Mouse (Mus musculus) testis, adult 2 months (tissue): ENCODE data around the gene Angptl7. TPM values are rescaled to one million over a fixed set of nuclear protein-coding genes. Genes with fewer than 3 reads are reported as not detected.
A peak's percentile ranks its signal among the peaks of the same experiment; 100 is the strongest.

Source experiments
- H3K27ac ChIP-seq: fragments of 200-500 bp; 2 replicates; pipeline ENCODE4 v1.5.1; 2012; ENCODE audit warnings: low read depth, low read length; ENCODE audit not compliant: control insufficient read depth, insufficient read depth
- H3K27me3 ChIP-seq: fragments of 200-500 bp; 2 replicates; pipeline ENCODE4 v1.6.1; 2012; ENCODE audit warnings: mild to moderate bottlenecking, low read length, moderate library complexity; ENCODE audit not compliant: control insufficient read depth, insufficient read depth
- H3K36me3 ChIP-seq: fragments of 200-500 bp; 2 replicates; pipeline ENCODE4 v1.6.1; 2012; ENCODE audit warnings: mild to moderate bottlenecking, low read length; ENCODE audit not compliant: control insufficient read depth, insufficient read depth
- H3K4me1 ChIP-seq: fragments of 200-500 bp; 2 replicates; pipeline ENCODE4 v1.6.1; 2012; ENCODE audit warnings: low read length; ENCODE audit not compliant: control insufficient read depth, insufficient read depth
- H3K4me3 ChIP-seq: fragments of 200-500 bp; 2 replicates; pipeline ENCODE4 v1.5.1; 2012; ENCODE audit warnings: low read depth, mild to moderate bottlenecking, low read length, moderate library complexity, mixed read lengths; ENCODE audit not compliant: control insufficient read depth
- CTCF ChIP-seq: fragments of 200-500 bp; IDR thresholded peaks from 2 replicates; pipeline ENCODE4 v1.5.1; 2012; ENCODE audit warnings: low read depth, mild to moderate bottlenecking, inconsistent platforms, low read length, moderate library complexity; ENCODE audit not compliant: control insufficient read depth, insufficient read depth, insufficient replicate concordance
- POLR2A ChIP-seq: fragments of 200-500 bp; IDR thresholded peaks from 2 replicates; pipeline ENCODE4 v1.6.1; 2012; ENCODE audit warnings: low read depth, mild to moderate bottlenecking, inconsistent platforms, low read length, moderate library complexity; ENCODE audit not compliant: control insufficient read depth
- polyA plus RNA-seq: library from polyadenylated mRNA; depleted of rRNA; stranded (reverse); fragments of >200 nt; gene quantifications from 2 replicates; pipeline ENCODE4 v1.2.3, GENCODE M21; 2012

Gene Angptl7
- polyA plus RNA-seq, 1 experiment = 11.0 TPM

GRCm38 (mm10) chr4:148530351-148530750 lies 30.1 kb upstream of the Angptl7 start:
- H3K36me3 ChIP-seq = peaks cover 4% of the 10 kb centered on the region
- H3K27ac ChIP-seq = no peak overlapping the region
- H3K4me1 ChIP-seq = no peaks in the 10 kb centered on the region
- no peak overlapping the region for H3K4me3 ChIP-seq
- no peaks in the 10 kb centered on the region for H3K27me3 ChIP-seq
- TF ChIP-seq POLR2A (no peak), CTCF (no peak)

- H3K4me3 ChIP-seq = no peak overlapping the region
- no peaks in the 10 kb centered on the region for H3K4me1 ChIP-seq
- no peak for TF ChIP-seq POLR2A
- no peak overlapping the region for H3K27ac ChIP-seq
- peaks cover 4% of the 10 kb centered on the region for H3K36me3 ChIP-seq
- H3K27me3 ChIP-seq = no peaks in the 10 kb centered on the region
These were observed 27.1 kb upstream of the Angptl7 start for GRCm38 (mm10) chr4:148527158-148527910.

DNA sequence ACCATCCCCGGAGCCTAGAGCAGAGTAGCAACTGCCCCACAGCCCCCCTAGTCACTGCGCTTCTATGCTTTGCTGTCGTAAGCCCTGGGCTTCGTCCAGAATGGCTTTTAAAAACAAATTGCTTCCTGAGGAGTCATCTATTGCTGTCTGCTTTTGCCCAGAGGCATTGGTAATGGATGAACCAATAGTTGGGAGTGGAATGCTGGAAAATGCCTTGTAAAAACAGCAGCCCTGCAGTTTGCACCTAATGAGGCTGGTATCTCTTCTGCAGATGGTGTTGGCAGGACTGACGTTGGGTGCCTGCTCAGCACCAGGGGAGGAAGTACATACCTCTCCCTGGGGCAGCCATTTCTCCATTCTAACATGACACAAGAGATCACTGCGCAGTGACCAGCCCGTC lies 23.3 kb upstream of the Angptl7 start:
- Histone ChIP-seq H3K36me3 (peaks cover 4% of the 10 kb centered on the region), H3K27me3 (no peaks in the 10 kb centered on the region)

GRCm38 (mm10) chr4:148518235-148518795 lies 18.1 kb upstream of the Angptl7 start:
- H3K4me3 ChIP-seq = no peak overlapping the region
- H3K27me3 ChIP-seq = no peaks in the 10 kb centered on the region
- peak overlapping the region; percentile 2; the same call in 1 of the 2 replicates for H3K27ac ChIP-seq
- TF ChIP-seq CTCF (no peak), POLR2A (no peak)
- 0 out of 2 replicates have a peak, but pooled peaks cover 2% of the 10 kb centered on the region for H3K4me1 ChIP-seq
- peaks cover 3% of the 10 kb centered on the region for H3K36me3 ChIP-seq

More for the DNA sequence above, 23.3 kb upstream of the Angptl7 start:
- H3K4me1 ChIP-seq = no peaks in the 10 kb centered on the region
- no peak overlapping the region for H3K4me3 ChIP-seq
- no peak for TF ChIP-seq CTCF
- TF ChIP-seq POLR2A = no peak
- no peak overlapping the region for H3K27ac ChIP-seq

- no peak for TF ChIP-seq CTCF
- no peak for TF ChIP-seq POLR2A
- Histone ChIP-seq H3K4me1 (0 out of 2 replicates have a peak, but pooled peaks cover 2% of the 10 kb centered on the region), H3K27ac (no peak overlapping the region), H3K27me3 (no peaks in the 10 kb centered on the region), H3K36me3 (peaks cover 4% of the 10 kb centered on the region), H3K4me3 (no peak overlapping the region)
These were observed 17.5 kb upstream of the Angptl7 start for GRCm38 (mm10) chr4:148517809-148518208.

DNA sequence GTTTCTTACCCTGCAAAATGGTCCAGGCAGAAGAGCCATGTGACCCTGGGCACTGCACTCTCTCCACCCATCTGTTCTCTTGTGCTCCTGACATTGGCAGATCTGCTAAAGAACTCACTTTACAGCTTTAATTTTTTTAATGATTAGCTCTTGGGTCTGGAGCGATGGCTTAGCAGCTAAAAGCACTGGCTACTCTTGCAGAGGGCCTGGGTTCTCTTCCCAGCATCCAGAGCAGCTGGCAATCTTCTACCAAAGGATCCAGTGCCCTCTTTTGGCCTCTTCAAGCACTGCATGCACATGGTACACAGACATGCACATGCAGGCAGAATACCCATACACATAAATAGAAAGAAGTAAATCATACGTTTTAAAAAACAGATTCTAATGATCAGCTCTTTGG lies 15.1 kb upstream of the Angptl7 start:
- Histone ChIP-seq H3K36me3 (peaks cover 4% of the 10 kb centered on the region), H3K4me3 (no peak overlapping the region), H3K27ac (0 out of 2 replicates have a peak overlapping the region, but pooled peaks have one; percentile 8), H3K4me1 (0 out of 2 replicates have a peak, but pooled peaks cover 2% of the 10 kb centered on the region), H3K27me3 (no peaks in the 10 kb centered on the region)
- TF ChIP-seq CTCF (no peak), POLR2A (no peak)

DNA sequence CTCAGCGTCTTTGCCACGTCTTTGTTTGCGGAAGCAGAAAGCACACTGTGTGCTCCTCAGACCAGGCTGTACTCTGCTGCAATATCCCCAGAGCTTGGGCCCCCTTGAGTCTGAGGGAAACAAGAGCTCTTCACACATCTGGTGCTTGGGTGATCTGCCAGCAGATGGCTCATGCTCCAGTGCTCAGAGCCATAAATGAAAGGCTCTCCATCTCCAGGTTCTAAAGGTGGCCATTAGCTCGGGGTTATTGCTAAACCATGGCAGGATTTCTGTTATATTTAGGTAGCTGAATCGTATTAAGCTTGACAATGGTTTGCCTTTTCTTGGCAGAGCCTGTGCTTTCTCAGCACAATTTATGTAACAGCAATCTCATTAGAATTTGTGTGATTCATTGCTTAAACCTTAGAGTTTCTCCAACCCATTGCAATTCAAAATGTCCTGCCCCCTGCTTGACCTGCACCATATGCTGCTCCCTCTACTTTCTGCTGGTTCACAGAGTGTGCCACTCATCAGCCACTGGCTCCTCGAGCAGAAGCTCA lies 12.8 kb upstream of the Angptl7 start:
- Histone ChIP-seq H3K27me3 (no peaks in the 10 kb centered on the region), H3K4me3 (no peak overlapping the region), H3K27ac (no peak overlapping the region), H3K36me3 (peaks cover 4% of the 10 kb centered on the region), H3K4me1 (no peaks in the 10 kb centered on the region; the same call in 1 of the 2 replicates)
- TF ChIP-seq CTCF (no peak), POLR2A (no peak)
